Mouse (Mus musculus): ENCODE data around the gene G3bp2. TPM values are rescaled to one million over a fixed set of nuclear protein-coding genes. Genes with fewer than 3 reads are reported as not detected.

G3bp2 gene
- total RNA-seq, 4 experiments from 2014 or later, result 152 to 167 (median 162) TPM

- no peak for DNase-seq
These were observed 15.0 kb upstream of the G3bp2 start for GRCm38 (mm10) chr5:92098351-92099109.

DNA sequence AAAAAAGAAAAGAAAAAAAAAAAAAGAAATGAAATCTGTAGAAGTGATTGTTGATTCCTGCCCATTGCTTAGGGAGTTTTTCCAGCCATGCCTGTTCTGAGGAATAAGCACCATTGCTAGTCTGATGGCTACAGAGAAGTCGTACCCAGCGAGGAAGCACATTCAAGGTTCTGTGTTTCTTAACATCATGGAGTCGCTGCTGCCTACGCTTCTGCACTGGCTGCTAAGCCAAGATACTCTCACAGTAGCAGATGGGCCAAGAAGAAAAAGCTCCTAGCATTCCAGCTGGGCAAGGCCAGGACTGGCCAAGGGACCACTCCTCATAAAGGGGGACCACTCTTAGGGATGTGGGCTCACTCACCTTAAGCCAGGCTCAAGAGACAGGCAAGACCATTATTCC lies 14.3 kb upstream of the G3bp2 start:
- DNase-seq, result no peak

DNA sequence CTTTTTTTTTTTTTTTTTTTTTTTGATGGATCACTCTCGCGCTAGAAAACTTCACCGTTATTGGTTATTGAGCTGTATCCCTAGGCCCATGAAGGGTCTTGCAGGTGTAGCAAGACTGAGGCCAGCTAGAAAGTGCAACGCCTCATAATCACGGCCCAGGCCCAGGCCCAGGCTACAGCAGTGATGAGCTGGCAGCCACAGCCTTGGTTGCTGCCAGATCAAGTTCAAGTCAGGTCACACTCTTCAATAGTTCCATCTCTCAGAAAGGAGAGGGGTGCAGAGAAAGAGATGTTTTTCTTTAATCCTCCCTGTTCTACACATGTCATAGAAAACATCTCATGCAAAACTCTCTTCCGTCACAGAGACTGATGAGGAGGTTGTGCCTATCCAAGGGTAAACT lies 13.3 kb upstream of the G3bp2 start:
- no peak for DNase-seq

GRCm38 (mm10) chr5:92094062-92094415 lies 10.5 kb upstream of the G3bp2 start:
- no peak for DNase-seq

- no peak for DNase-seq
These were observed 9.9 kb upstream of the G3bp2 start for GRCm38 (mm10) chr5:92093263-92094061.

GRCm38 (mm10) chr5:92087469-92087868 lies 4.0 kb upstream of the G3bp2 start:
- no peak for DNase-seq

DNA sequence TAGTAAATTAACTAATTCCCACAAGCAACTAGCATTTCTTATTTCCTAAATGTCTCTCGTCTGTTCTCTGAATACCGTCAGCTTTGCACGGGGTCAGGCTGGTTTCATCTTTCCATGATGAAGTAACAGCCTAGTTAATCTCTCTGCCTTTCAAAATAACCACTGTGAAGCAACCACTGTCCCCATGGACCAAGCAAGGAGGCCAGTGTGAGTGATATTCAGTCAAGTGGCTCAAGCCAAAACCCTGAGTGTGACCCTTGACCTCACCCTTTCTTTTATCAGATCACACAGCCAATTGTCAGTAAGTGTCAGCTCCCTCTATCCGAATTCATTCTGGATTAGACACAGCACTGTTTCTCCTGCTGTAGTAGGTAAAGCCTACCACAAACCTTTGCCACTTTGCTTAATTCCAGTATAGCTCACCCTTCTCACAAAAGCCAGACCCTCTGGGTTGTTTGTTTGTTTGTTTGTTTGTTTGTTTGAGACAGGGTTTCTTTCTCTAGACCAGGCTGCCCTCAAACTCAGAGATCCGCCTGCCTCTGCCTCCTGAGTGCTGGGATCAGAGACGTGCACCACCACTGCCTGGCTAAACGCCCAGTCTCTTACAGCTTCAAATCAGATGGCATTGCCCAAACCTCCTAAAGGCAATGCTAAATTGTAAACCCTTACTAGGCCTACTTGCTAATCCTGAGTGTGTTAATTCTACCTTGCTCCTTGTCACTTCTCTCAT lies 2.5 kb upstream of the G3bp2 start:
- DNase-seq, result peak; percentile 45

DNA sequence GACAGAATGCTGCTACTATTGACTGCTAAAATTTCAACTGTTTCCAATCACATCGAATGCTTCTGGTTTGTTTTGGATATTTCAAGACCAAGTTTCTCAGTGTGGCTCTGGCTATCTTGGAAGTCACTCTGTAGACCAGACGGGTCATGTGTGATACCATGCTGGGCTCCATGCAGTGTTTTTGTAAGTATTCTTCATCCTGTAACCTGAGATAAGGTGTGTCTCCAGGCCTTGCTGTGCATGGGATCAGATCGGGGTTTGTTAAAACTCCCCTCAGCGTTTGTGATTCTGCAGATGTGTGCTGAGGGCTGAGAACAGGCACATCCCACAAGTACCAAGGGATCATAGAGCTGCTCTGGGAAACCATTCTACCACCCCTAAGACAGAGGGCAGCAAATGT lies 1.7 kb upstream of the G3bp2 start:
- DNase-seq, result no peak

- peak; percentile 58 for DNase-seq
These were observed 608 bp downstream of the G3bp2 start for GRCm38 (mm10) chr5:92082821-92083401.

- no peak for DNase-seq
These were observed 2.2 kb downstream of the G3bp2 start for GRCm38 (mm10) chr5:92081326-92081725.

DNA sequence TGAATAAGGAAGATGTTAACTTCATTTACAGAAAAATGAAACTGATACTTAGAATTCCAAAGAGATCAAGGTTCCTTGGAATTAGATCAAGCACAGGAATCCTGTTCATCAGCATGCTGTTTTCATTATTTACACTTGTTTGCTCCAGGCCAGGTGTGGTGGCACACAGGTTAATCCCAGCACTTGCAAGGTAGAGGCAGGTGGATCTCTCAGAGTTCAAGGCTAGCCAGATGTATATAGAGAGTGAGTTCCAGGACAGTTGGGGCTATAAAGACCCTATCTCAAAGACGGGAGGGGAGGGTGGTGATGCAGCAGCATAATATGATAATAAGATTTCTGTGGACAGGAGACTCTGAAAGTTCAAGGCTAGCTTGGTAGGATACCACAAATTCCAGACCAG lies 3.1 kb downstream of the G3bp2 start:
- no peak for DNase-seq

DNA sequence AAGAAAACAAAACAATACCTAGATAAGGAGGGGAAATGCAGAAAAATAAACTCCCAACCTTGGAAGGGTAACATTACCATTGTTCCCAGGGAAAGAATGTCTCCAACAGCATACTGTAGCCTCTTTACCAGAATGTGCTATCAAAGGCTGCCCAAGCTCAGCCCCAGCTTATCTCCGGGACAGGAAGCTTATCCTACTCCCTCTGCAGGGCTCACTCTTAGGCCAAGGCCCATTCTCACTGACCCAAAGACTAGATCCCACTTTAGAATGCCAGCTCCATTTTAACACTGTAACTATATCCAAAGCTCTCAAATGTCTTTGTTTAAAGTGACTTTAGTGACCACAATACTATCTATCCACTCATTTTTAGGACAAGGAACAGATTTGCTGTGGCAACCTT lies 4.2 kb downstream of the G3bp2 start:
- DNase-seq, result no peak

- no peak for DNase-seq
These were observed 4.8 kb downstream of the G3bp2 start for GRCm38 (mm10) chr5:92078751-92079150.

DNA sequence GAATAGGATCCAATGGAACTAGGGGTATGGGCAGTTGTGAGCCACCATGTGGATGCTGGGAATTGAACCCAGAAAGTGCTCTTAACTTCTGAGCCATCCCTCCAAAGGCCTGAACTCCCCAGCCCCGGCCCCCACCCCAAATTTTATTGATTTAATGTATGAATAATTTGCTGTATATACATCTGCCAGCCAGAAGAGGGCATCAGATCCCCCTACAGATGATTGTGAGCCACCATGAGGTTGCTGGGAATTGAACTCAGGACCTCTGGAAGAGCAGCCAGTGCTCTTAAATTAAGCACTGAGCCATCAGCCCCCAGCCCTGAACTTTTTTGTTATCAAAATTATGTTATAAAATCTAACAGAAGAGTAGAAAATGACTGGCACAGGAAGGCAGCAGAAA lies 7.2 kb downstream of the G3bp2 start:
- DNase-seq, result no peak

- no peak for DNase-seq
These were observed 9.5 kb downstream of the G3bp2 start for GRCm38 (mm10) chr5:92074061-92074460.

DNA sequence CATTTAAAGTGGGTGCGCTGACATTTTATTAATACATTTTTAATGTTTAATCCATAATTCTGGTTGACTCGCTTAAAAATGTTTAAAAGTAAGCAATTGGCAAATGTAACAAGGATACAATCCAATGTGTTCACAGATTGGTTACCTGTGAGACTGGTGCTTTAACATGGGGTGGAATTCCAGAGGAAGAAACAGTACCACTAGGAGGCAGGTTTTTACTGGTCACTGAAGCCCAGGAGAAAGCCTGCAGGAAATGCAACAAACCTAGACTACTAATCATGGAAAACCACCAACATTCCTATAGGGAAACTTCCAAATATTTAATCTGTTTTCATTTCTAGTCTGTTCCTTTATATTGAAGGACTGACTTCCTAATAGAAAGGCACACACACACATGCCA lies 20.3 kb downstream of the G3bp2 start:
- DNase-seq, result no peak

GRCm38 (mm10) chr5:92052866-92053265 lies 30.7 kb downstream of the G3bp2 start:
- no peak for DNase-seq

DNA sequence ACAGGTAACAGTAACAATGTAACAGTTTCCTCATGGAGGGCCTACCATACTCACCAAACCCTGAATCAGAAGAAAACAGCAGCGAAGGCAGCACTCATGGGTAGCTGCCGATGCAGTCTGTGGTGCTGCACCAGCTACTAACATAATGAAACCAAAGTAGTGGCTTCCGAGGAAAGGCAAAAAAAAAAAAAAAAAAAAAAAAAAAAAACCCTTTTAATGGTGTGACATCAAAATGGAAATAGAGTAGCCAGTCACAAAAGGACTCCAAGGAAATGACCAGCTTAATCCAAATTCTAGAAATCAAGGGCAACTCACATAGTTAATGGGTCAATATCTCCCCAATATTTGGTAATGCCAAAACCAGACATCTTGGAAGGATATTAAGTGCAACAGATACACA lies 33.1 kb downstream of the G3bp2 start:
- DNase-seq, result no peak

DNA sequence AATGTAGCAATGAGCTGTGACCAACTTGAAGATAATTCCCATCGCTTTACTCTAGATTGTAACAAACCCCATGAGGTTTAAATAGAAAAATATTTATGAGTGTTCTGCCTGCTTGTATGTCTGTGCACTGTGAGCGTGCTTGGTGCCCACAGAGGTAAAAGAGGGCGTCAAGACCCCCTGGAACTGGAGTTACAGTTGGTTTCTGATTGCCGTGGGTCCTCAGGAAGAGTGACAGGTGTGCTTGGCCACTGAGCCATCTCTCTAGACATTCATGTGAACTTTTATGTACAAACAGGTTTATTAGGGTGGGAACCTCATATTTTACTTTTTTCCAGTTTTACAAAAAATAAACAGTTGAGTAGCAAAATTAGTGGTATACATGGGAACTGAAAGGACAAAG lies 39.7 kb downstream of the G3bp2 start, which contains the start of gene Cdkl2:
Gene Cdkl2, minus strand, starts transcription at position 101 of the 400 bp plus-strand sequence.
- no peak for DNase-seq

DNA sequence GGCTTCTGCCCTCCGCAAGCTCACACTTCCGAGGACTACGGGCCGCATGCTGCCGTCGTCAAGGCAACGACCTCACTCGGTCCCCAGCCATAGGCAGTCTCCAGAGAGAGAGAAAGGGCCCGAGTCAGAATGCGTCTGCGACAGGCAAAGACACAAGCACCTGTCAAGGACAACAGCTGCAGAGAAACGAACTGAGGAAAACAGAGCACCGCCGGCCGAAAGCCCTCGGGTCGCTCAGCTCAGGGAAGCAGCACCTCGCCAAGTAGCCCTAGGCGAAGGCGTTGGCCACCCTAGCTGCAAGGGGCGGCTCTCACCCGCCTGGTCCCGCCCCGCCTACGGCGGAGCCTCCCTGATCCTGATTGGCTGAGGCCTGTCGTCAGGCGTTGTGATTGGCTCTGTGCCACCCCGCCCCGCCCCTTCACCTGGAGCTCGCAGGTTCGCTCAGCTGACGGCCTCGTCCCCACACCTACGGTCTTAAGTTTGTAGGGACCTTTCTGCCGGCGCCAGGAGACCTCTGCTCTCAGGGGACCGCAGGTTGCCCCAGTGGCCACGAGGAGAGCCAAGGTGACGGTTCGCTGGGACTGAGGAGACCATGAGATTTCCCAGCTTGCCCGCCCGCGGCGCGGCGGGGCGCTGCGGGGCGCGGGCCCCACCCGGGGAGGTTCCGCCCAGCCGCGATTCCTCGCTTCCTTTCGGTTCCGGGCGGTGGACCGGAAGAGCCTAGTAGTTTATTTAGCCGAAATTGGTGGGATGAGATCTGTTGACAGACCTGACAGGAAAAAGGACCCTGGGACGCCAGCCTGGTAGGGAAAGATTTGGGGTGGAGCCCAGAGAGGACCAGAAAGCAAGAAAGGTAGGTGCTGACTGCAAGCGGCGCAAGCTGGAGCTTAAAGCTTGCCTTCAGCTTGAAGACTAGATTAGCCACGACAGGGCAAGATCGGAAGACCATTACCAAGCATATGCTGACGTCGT lies 40.9 kb downstream of the G3bp2 start:
- DNase-seq, result peak; percentile 91

GRCm38 (mm10) chr5:92019960-92020359 lies 63.6 kb downstream of the G3bp2 start:
- no peak for DNase-seq

- DNase-seq, result no peak
These were observed 71.8 kb downstream of the G3bp2 start for GRCm38 (mm10) chr5:92011756-92012155.

Data from adrenal gland, adult 8-10 months (tissue).